Mouse (Mus musculus) midbrain, postnatal 0 days (tissue): ENCODE results near the gene Robo2. TPM values are rescaled to one million over a fixed set of nuclear protein-coding genes. Genes with fewer than 3 reads are reported as not detected.
"Not testable (repeated sequence)": the region's sequence is repeated elsewhere in the genome, so short reads cannot be mapped to it uniquely, and the experiment has no call there.

ENCODE experiments used
- ATAC-seq: fragments of 200-750 bp; cut with Nextera tagmentation; 2 replicates; pipeline ENCODE4 v1.8.0; 2017; ENCODE audit warnings: moderate number of reproducible peaks, mild to moderate bottlenecking, moderate TSS enrichment, moderate library complexity; ENCODE audit not compliant: low FRiP score
- DNase-seq: peaks from one replicate; pipeline ENCODE4 v3.0.0-alpha.2; 2015; ENCODE audit warnings: low spot score
- H3K27ac ChIP-seq: fragments of 300-500 bp; sonication (generic); 2 replicates; pipeline ENCODE4 v1.5.1; 2014; ENCODE audit warnings: low read depth, mild to moderate bottlenecking, low read length, mixed read lengths
- H3K27me3 ChIP-seq: fragments of 300-500 bp; sonication (generic); 2 replicates; pipeline ENCODE4 v1.6.1; 2014; ENCODE audit warnings: low read length, control low read depth, mixed read lengths; ENCODE audit not compliant: insufficient read depth
- H3K36me3 ChIP-seq: fragments of 300-500 bp; sonication (generic); 2 replicates; pipeline ENCODE4 v1.6.1; 2014; ENCODE audit warnings: low read length, control low read depth, mixed read lengths; ENCODE audit not compliant: insufficient read depth
- H3K4me1 ChIP-seq: fragments of 300-500 bp; sonication (generic); 2 replicates; pipeline ENCODE4 v1.6.1; 2014; ENCODE audit warnings: mild to moderate bottlenecking, control low read depth, antibody characterized with exemption, low read length, mixed read lengths; ENCODE audit not compliant: insufficient read depth
- H3K4me2 ChIP-seq: fragments of 300-500 bp; sonication (generic); 2 replicates; pipeline ENCODE4 v1.6.1; 2014; ENCODE audit warnings: low read depth, mild to moderate bottlenecking, low read length, mixed read lengths; ENCODE audit not compliant: poor library complexity, severe bottlenecking
- H3K4me3 ChIP-seq: fragments of 300-500 bp; sonication (generic); 2 replicates; pipeline ENCODE4 v1.5.1; 2014; ENCODE audit warnings: low read depth, mild to moderate bottlenecking, low read length, moderate library complexity
- H3K9ac ChIP-seq: fragments of 300-500 bp; sonication (generic); replicated peaks from 2 replicates; pipeline ENCODE4 v1.6.1; 2014; ENCODE audit warnings: mild to moderate bottlenecking, low read length, moderate library complexity, mixed read lengths; ENCODE audit not compliant: poor library complexity, severe bottlenecking
- H3K9me3 ChIP-seq: fragments of 300-500 bp; sonication (generic); 2 replicates; pipeline ENCODE4 v1.6.1; 2016; ENCODE audit warnings: low read length, control low read depth
- CTCF ChIP-seq: IDR thresholded peaks from 2 replicates; pipeline ENCODE4 v1.5.1; 2016; ENCODE audit warnings: antibody characterized with exemption, mild to moderate bottlenecking
- WGBS: fragments of 180-500 bp; shearing (Covaris S2); extraction: QIAGEN DNeasy Blood & Tissue Kit; methylation state at CpG from one replicate; pipeline ENCODE4 v1.1.7; 2014; 5-methylcytosine and 5-hydroxymethylcytosine counted together
- polyA plus RNA-seq: library from polyadenylated mRNA; unstranded; fragments of >200 nt; fragmentation: Nextera tagmentation; extraction: Ambion mirVana; gene quantifications from 2 replicates; pipeline ENCODE4 v1.2.1, GENCODE M21; 2015
- total RNA-seq: library from RNA; depleted of rRNA; stranded (reverse); fragments of >200 nt; gene quantifications from 2 replicates; pipeline ENCODE4 v1.2.3, GENCODE M21; 2014

The Robo2 gene
- total and polyA plus RNA-seq, 2 experiments from 2014 or later: 49.8 to 134 TPM

GRCm38 (mm10) chr16:74136181-74136580 is 275.4 kb downstream of the Robo2 start:
- no peak for TF ChIP-seq CTCF
- H3K27me3 ChIP-seq: no peaks in the 10 kb centered on the region
- DNase-seq: no peak
- 79% methylated on average over 1 of the region's 1 CpGs for WGBS
- H3K36me3 ChIP-seq: no peaks in the 10 kb centered on the region
- H3K4me3 ChIP-seq: no peak overlapping the region
- H3K4me1 ChIP-seq: no peaks in the 10 kb centered on the region
- no peaks in the 10 kb centered on the region for H3K9me3 ChIP-seq
- no peak overlapping the region for H3K9ac ChIP-seq
- no peak for ATAC-seq
- H3K27ac ChIP-seq: no peak overlapping the region
- no peak overlapping the region for H3K4me2 ChIP-seq

GRCm38 (mm10) chr16:74132833-74133232 is 278.8 kb downstream of the Robo2 start:
- H3K9me3 ChIP-seq: no peaks in the 10 kb centered on the region
- peak; percentile 31 for DNase-seq
- no peak overlapping the region for H3K4me3 ChIP-seq
- WGBS: 82% methylated on average over 6 of the region's 6 CpGs
- no peaks in the 10 kb centered on the region for H3K27me3 ChIP-seq
- H3K4me2 ChIP-seq: no peak overlapping the region
- H3K36me3 ChIP-seq: no peaks in the 10 kb centered on the region
- no peak overlapping the region for H3K9ac ChIP-seq
- no peak overlapping the region for H3K27ac ChIP-seq
- H3K4me1 ChIP-seq: no peaks in the 10 kb centered on the region
- TF ChIP-seq CTCF: no peak
- no peak for ATAC-seq

GRCm38 (mm10) chr16:74131370-74131769 is 280.3 kb downstream of the Robo2 start:
- no peak overlapping the region for H3K4me2 ChIP-seq
- ATAC-seq (no peak), DNase-seq (no peak)
- no peak overlapping the region for H3K9ac ChIP-seq
- TF ChIP-seq CTCF: no peak
- H3K9me3 ChIP-seq: no peaks in the 10 kb centered on the region
- no peaks in the 10 kb centered on the region for H3K36me3 ChIP-seq
- H3K27me3 ChIP-seq: no peaks in the 10 kb centered on the region
- no peak overlapping the region for H3K4me3 ChIP-seq
- no peaks in the 10 kb centered on the region for H3K4me1 ChIP-seq
- no peak overlapping the region for H3K27ac ChIP-seq
- WGBS: 97% methylated on average over 5 of the region's 5 CpGs

GRCm38 (mm10) chr16:74128443-74128983 is 283.1 kb downstream of the Robo2 start:
- no peak overlapping the region for H3K27ac ChIP-seq
- no peaks in the 10 kb centered on the region for H3K9me3 ChIP-seq
- H3K36me3 ChIP-seq: no peaks in the 10 kb centered on the region
- H3K9ac ChIP-seq: no peak overlapping the region
- no peaks in the 10 kb centered on the region for H3K4me1 ChIP-seq
- no peak overlapping the region for H3K4me3 ChIP-seq
- ATAC-seq (no peak), DNase-seq (no peak)
- H3K4me2 ChIP-seq: no peak overlapping the region
- no peaks in the 10 kb centered on the region for H3K27me3 ChIP-seq
- no peak for TF ChIP-seq CTCF
- 74% methylated on average over 5 of the region's 5 CpGs for WGBS

GRCm38 (mm10) chr16:74113155-74113554 is 298.5 kb downstream of the Robo2 start:
- TF ChIP-seq CTCF: no peak
- ATAC-seq (no peak), DNase-seq (no peak)
- Histone ChIP-seq H3K4me1 (no peaks in the 10 kb centered on the region), H3K27me3 (no peaks in the 10 kb centered on the region), H3K9ac (no peak overlapping the region), H3K4me2 (no peak overlapping the region), H3K9me3 (no peaks in the 10 kb centered on the region), H3K36me3 (no peaks in the 10 kb centered on the region), H3K4me3 (no peak overlapping the region), H3K27ac (no peak overlapping the region)
- WGBS: 70% methylated on average over 3 of the region's 3 CpGs

- Histone ChIP-seq H3K4me3 (no peak overlapping the region), H3K27me3 (no peaks in the 10 kb centered on the region), H3K27ac (no peak overlapping the region), H3K9ac (no peak overlapping the region), H3K9me3 (no peaks in the 10 kb centered on the region), H3K4me1 (no peaks in the 10 kb centered on the region), H3K36me3 (no peaks in the 10 kb centered on the region), H3K4me2 (no peak overlapping the region)
- no peak for ATAC-seq
- no peak for DNase-seq
- WGBS: 64% methylated on average over 4 of the region's 4 CpGs
- TF ChIP-seq CTCF: no peak
These were observed 300.5 kb downstream of the Robo2 start for GRCm38 (mm10) chr16:74111101-74111500.

- not testable (repeated sequence) for H3K27ac ChIP-seq, H3K4me2 ChIP-seq, H3K36me3 ChIP-seq, H3K4me3 ChIP-seq, ATAC-seq, H3K4me1 ChIP-seq, H3K9ac ChIP-seq, DNase-seq, H3K27me3 ChIP-seq, H3K9me3 ChIP-seq
- WGBS: 84% methylated on average over 8 of the region's 8 CpGs
These were observed 307.2 kb downstream of the Robo2 start for GRCm38 (mm10) chr16:74104449-74104848.
